Mouse (Mus musculus) fibroblast of lung, adult 2 months (primary cell): ENCODE measurements around the gene Tbc1d14.
A peak's percentile ranks its signal among the peaks of the same experiment; 100 is the strongest.

Source experiments
- DNase-seq: peaks from one replicate; pipeline ENCODE4 v3.0.0-alpha.2; 2011; ENCODE audit warnings: low read depth

Tbc1d14 gene

GRCm38 (mm10) chr5:36553886-36554285 lies 39.2 kb downstream of the Tbc1d14 start:
- DNase-seq: no peak

- no peak for DNase-seq
Observed at GRCm38 (mm10) chr5:36553056-36553606, 39.9 kb downstream of the Tbc1d14 start.

- DNase-seq: no peak
Observed at GRCm38 (mm10) chr5:36552391-36552790, 40.7 kb downstream of the Tbc1d14 start.

GRCm38 (mm10) chr5:36549243-36549642 lies 43.8 kb downstream of the Tbc1d14 start:
- no peak for DNase-seq

GRCm38 (mm10) chr5:36544765-36545164 lies 48.3 kb downstream of the Tbc1d14 start:
- no peak for DNase-seq

GRCm38 (mm10) chr5:36540928-36541327 lies 52.1 kb downstream of the Tbc1d14 start:
- no peak for DNase-seq

GRCm38 (mm10) chr5:36538576-36539187 lies 54.4 kb downstream of the Tbc1d14 start:
- DNase-seq: no peak

GRCm38 (mm10) chr5:36536424-36536823 lies 56.7 kb downstream of the Tbc1d14 start:
- no peak for DNase-seq

GRCm38 (mm10) chr5:36535438-36536176 lies 57.5 kb downstream of the Tbc1d14 start:
- no peak for DNase-seq

- no peak for DNase-seq
Observed at GRCm38 (mm10) chr5:36534455-36535030, 58.5 kb downstream of the Tbc1d14 start.

- DNase-seq: peak; percentile 91
Observed at GRCm38 (mm10) chr5:36530129-36530751, 62.8 kb downstream of the Tbc1d14 start.

- DNase-seq: no peak
Observed at GRCm38 (mm10) chr5:36529698-36530097, 63.4 kb downstream of the Tbc1d14 start.

- no peak for DNase-seq
Observed at GRCm38 (mm10) chr5:36526921-36527320, 66.2 kb downstream of the Tbc1d14 start.

- no peak for DNase-seq
Observed at GRCm38 (mm10) chr5:36526274-36526673, 66.8 kb downstream of the Tbc1d14 start.

GRCm38 (mm10) chr5:36525216-36525615 lies 67.9 kb downstream of the Tbc1d14 start:
- no peak for DNase-seq

GRCm38 (mm10) chr5:36523219-36523703 lies 69.8 kb downstream of the Tbc1d14 start:
- DNase-seq: no peak

GRCm38 (mm10) chr5:36522782-36523181 lies 70.3 kb downstream of the Tbc1d14 start:
- DNase-seq: no peak

GRCm38 (mm10) chr5:36519751-36520150 lies 73.3 kb downstream of the Tbc1d14 start:
- DNase-seq: no peak

- no peak for DNase-seq
Observed at GRCm38 (mm10) chr5:36517596-36517995, 75.5 kb downstream of the Tbc1d14 start.

- DNase-seq: no peak
Observed at GRCm38 (mm10) chr5:36515558-36515957, 77.5 kb downstream of the Tbc1d14 start.

- DNase-seq: no peak
Observed at GRCm38 (mm10) chr5:36515126-36515525, 78.0 kb downstream of the Tbc1d14 start.

GRCm38 (mm10) chr5:36510956-36511355 lies 82.1 kb downstream of the Tbc1d14 start:
- DNase-seq: no peak
